Mouse (Mus musculus) bone marrow macrophage, adult 2 months (primary cell): ENCODE measurements at regions not wholly inside any gene's neighbourhood (a gene's known extent, or its start where the extent isn't known, plus 50 kb on each side); places are given as distances from the start of the nearest gene placed in this dataset.

ENCODE experiments used
- CTCF ChIP-seq: IDR thresholded peaks from 2 replicates; pipeline ENCODE4 v1.5.1; 2012; ENCODE audit warnings: low read depth, mild to moderate bottlenecking, low read length, moderate library complexity
- POLR2A ChIP-seq: IDR thresholded peaks from 2 replicates; pipeline ENCODE4 v1.6.1; 2012; ENCODE audit warnings: mild to moderate bottlenecking, low read depth, low read length, borderline replicate concordance

DNA sequence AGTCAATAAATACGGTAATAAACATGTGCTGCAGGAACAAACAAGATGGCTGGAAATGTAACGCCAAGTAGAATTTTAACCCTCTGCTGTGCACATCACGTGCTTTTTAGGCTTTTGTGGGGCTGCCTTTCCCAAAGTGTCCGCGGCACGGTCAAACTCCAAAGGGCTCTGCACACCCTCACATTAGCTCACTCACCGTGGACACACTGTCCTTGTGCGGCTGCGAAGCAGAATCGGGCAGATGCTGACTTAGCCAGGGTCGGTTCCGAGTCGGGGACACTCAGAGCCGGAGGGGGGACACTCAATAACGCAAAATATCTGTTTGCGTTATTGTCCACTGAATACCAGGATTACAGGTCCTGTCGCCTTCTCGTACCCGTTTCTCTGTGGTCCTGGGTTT, 276.5 kb upstream of the Pmfbp1 start:
- TF ChIP-seq POLR2A (no peak), CTCF (no peak)
